Mouse (Mus musculus): Measurements from ENCODE around the gene Hcfc1.

Hcfc1 gene

DNA sequence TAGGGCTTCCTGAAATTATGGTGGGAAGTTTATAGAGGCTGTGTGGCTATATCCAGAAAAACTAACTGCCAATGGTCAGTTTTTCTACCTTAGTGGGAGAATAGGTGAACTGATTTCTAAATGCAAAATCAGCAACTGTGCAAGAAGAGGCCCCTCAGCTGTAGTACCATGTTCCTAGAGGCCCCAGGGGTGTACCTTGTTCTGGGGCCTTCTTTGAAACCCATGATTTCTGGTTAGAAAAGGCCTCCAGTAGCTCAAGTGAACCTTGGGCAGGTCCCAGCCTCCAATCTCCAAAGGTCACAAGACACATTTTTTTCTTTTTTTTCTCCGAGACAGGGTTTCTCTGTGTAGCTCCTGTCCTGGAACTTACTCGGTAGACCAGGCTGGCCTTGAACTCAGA lies 23.9 kb downstream of the Hcfc1 start:
- no peak for DNase-seq (ENCODE audit: low spot score in 2 of 2)

DNA sequence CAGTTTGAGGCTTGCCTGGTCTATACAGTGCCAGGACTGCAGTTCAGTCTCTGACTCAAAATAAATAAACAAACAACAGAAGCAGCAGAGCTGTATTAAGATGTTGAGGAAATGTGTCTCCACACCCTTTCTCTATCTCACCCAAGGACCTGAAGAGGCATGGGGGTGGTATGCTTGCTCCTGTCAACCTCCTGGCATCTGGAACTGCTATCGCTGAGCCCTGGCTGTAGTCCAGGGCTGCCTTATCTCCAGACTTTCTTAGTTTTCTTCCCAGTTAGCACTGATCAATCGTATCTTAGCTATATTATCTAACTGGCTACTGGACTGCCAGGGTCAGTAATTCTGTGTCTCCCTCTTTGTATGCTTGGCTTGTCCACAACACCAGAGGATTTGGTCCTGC lies 24.3 kb downstream of the Hcfc1 start:
- no peak for DNase-seq (ENCODE audit: low spot score in 2 of 2)

DNA sequence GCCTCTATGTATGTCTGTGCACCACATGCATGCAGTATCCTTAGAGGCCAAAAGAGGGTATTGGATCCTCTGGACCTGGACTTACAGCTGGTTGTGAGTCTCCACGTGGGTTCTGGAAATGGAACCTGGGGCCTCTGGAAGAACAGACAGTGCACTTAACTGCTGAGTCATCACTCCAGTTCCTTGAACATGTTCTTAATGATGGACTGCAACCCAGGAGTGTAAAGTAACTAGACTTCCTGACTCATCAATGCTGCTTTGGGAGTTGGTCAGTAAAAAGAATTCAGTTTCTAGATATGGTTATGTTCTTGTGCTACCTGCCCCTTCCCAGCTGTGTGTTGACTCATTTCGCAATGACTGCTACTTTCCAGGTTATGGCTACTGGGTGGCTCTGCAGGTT lies 34.3 kb downstream of the Hcfc1 start:
- no peak for DNase-seq (ENCODE audit: low spot score in 2 of 2)

DNA sequence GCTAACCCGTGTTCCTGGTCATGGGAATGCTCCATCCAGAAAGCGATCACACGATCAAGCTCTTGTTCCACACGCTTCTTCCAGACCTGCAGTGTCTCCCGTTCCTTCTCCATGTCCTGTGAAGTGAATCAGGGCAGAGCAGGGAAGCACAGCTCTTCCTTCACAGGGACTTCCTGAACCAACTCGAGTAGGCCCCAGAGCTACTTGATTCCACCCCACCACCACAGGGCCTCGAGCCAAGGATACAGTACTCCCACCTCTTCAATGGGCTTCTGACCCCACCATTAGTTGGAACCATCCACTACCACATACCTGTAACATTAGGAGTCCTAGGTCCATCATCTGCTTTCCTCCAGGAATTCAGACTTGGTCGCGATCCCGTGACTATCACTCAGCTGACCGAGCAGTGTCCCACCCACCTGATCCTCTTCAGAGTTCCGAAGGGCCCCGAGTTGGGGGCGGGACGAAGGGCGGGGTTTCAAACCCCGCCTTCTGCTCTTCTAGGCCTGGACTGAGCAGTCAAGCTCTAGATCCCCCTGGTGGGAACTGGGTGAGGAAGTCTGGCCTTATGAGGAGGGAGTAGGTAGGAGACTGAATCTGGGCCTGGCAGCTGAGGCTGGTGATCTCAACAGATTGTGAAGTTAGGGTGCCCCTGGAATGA lies 35.6 kb downstream of the Hcfc1 start, which contains the start of gene Renbp:
Gene Renbp, minus strand, starts transcription at position 449 of the 661 bp plus-strand sequence.
- DNase-seq (ENCODE audit: low spot score in 2 of 2): peak; percentile 68 to 77

DNA sequence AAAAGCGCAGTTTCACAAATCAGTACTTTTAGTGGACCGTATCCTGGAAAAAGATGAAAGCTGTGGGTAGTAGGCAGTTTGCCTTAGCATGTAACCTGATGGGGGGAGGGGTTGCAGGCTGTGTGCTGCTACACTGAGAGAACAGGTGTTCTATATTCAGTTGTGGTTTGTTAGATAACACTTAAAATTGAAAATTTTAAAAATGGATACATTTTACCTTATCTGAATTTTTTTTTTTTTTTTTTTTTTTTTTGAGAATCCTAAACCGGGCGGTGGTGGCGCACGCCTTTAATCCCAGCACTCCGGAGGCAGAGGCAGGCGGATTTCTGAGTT lies 43.6 kb downstream of the Hcfc1 start:
- DNase-seq (ENCODE audit: low spot score in 2 of 2): no peak

DNA sequence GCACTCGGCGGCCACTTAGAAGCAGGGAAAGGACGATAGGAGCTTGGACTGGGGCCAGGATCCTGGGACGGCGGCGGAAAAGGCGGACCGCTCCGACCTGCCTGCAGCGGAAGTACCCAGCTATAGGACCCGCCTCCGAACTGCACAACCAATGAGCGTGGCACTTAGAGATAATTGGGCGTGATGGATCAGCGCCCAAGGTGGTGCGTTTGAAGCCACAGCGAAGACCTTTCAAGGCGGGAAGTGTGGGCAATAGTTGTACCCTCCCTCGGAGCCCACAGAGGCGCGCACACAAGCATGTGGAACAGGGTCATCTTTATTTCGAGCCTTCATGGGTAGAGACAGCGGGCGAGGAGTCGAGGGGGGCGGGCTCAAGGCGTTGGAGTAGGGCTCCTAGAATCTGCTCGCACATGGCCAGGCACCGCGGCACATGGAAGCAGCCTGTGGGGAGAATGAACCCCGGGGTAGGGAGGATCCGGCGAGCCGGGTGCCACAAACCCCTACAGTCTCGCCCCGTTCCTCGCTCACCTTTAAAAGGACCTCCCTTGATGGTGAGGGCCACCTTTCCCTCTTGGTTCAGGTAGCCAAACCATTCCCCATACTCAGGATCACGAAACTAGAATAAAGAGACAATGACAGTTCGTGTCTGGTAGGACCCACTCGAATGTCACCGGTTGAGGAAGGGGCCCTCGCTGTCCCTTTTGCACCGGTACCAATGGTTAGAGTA lies 44.2 kb downstream of the Hcfc1 start, which contains the start of the genes Arhgap4 and Naa10:
Gene Arhgap4, minus strand, starts transcription at position 48 of the 727 bp plus-strand sequence.
Gene Naa10, minus strand, starts transcription at position 122 of the 727 bp plus-strand sequence.
- peak; percentile 86 to 89 for DNase-seq (ENCODE audit: low spot score in 2 of 2)

DNA sequence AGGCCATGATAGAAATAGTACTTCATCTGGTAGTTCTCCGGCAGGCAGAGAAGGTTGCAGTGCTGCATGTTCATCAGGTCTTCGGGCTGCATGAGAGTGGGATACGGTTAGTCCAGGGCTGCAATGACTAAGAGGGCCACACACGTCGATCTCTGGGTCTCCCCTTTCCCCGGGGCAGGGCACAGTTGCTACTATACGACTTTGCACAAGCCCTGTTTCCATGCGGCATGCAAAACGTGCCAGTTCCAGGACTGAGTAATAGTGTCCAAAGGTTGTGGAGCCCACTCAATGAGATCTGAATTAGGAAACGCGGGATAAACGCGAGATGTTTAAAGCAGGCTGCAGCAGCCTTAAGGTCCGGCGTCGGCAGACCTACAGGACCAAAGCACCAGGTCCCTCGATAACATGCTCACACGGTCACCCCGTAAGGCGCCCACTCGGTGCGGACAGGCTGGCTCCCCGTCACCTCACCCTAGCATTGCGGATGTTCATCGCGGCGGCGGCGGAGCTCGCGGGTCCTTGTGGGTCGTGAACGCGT lies 44.8 kb downstream of the Hcfc1 start:
- no peak for DNase-seq (ENCODE audit: low spot score in 2 of 2)

DNA sequence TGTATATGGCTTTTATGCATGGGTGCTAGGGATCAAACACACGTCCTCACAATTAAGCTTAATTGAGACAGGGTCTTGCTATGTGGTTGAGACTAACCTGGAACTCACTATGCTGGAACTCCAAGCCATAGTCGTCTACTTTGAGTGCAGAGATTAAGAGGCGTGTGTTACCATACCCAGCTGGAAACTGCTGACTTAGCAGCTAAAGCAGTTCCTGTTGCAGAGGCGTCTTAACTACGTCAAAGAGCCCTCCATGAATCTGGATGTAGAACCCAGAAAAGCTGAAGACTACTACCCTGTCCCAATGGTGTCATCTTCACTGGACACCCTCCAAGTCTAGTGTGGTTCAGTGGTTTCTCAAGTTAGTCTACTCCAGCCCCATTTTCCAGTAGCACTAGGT lies 47.5 kb downstream of the Hcfc1 start:
- no peak for DNase-seq (ENCODE audit: low spot score in 2 of 2)

DNA sequence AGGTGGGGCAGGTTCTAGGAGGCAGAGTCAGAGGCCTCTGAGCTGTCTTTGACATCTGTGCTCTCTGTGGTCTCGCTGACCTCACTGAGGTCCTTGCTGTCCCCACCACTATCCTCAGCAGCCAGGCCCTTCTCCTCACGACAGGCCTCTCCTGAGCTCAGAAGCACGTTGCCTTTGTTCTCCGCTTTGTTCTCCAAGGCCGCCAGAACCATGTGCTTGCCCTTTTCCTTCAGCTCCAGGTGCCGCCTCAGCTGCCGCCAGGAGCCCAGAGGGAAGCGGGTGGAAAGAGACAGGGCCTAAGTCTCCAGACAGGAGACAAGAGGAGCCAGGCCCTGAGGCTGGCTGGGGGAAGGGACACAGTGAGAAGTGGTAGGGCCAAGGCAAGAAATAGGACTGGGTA lies 49.2 kb downstream of the Hcfc1 start:
- no peak for DNase-seq (ENCODE audit: low spot score in 2 of 2)

DNA sequence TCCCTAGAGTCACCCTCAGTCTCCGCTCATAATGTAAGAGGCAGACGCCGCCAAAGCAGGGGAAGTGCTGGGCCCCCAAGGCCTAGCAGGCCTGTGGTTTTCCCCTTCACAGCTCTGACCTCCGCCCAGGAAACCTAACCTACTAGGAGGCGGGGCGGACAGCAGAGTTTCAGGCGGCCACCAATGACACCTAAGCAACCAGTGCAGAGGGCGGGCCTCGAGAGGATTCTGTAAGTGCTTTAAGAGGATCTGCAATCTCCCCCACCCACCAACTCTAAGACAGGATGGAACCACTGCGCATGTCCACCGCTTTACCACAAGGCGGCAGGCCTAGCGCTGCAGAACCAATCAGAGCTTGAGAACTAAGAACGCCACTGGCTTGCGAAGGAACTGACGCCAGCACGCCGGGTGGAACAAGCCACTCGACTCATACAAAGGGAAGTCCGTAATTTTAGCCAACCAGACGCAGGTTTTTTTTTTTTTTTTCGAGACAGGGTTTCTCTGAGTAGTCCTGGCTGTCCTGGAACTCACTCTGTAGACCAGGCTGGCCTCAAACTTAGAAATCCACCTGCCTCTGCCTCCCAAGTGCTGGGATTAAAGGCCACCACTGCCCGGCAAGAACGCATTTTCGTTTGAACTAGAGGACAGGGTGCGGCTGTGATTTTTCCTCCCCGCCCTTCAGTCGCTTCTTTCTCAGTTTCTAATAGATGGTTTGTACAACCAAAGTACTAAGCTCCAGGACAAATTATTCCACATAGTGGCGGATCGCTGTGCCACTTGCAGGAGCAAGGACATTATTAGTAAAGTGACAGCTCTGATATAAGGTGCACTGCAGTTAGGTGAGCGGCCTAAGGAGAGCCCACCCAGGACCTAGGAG lies 51.1 kb downstream of the Hcfc1 start:
- peak; percentile 89 to 97 for DNase-seq (ENCODE audit: low spot score in 2 of 2)

DNA sequence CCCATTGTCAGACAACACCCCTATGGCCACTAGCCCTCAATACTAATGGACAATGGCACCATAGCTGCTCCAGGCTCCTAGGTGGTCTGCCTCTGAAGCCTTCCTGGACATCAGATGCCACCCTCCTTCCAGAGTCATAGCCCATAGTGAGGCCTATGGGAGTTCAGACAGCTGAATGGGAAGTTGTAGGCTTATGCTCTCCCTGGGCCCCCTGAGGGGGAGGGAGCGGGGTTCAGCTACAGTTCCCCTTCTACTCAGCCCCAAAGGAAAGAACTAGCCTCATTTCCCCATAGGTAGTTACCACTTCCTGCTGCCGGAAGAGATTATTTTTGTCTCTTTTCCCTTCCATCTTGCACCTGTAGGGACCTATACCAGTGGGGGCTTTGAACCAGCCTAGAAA lies 54.6 kb downstream of the Hcfc1 start:
- peak in 1 of 2 experiments; percentile 12 for DNase-seq (ENCODE audit: low spot score in 2 of 2)

DNA sequence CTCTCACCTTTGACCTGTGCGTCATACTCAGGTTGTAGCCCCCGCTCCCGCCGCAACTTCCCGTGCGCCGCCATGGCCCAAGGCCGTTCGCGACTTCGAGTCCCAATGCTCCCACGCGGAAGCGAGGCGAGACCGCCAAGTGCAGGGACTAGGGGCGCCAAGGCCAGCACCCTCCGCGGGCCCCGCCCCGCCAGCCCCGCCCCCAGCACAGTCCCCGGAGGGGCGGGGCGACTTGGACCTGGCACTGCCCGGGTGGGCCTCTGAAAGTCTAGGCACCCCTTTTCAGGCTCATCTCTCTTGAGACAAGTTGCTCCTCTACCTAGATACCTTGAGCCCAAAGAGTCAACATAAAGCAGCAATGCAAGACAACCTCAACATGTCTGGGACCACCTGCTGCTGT lies 55.0 kb downstream of the Hcfc1 start:
- DNase-seq (ENCODE audit: low spot score in 2 of 2): no peak

DNA sequence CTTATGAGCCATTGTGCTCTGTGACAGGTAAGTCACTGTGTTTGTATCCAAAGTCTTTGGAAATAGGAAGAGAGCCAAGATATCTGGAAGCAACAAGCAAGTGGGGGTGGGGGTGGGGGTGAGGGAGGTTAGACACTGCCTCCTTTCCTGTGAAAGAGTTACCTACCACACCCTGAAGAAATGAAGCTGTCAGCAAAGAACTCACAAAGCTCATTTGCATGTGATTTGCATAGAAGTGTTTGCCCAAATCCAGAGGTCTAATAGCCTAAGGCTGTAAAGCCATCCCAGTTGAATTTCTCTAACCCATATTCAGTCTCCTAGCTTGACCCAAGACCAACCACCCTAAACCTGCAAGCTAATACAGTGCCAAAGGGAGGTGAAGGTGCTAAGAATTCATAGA lies 55.7 kb downstream of the Hcfc1 start:
- DNase-seq (ENCODE audit: low spot score in 2 of 2): no peak

DNA sequence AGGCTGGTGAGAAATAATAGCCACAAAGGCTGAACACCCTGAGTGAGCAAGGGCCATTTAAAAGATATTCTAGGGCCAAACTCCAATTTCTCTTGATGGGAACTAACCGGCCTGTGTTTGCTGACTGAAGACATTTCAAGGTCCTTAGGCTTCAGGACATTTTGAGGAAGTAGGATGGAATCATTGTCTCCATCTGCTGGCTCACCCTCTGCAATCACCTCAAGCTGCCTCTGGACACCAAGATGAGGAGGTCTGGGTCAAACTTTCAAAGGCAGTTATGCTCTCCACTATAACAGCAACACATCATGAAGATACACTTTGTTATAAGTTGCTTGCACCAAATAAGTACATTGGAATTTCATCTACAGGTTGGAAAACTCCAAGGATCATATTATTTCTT lies 56.1 kb downstream of the Hcfc1 start:
- DNase-seq (ENCODE audit: low spot score in 2 of 2): no peak

DNA sequence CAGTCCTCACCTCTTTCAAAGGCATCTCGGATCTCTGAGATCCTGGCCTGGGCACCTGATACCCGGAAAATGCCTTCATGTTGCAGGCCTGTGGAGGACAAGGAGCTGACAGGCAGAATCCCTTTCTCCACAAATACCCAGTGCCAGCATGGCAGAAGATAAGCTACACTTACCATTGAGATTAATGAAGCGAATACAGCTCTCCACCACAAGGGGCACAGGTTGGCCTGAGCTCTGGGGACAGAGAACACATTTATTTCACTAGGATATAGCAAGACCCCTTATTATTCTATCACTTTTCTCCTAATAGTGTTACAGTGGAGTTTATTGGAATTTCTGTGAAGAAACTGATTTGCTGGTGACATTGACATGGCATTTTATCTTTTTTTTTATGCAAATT lies 68.2 kb downstream of the Hcfc1 start:
- DNase-seq (ENCODE audit: low spot score in 2 of 2): no peak

DNA sequence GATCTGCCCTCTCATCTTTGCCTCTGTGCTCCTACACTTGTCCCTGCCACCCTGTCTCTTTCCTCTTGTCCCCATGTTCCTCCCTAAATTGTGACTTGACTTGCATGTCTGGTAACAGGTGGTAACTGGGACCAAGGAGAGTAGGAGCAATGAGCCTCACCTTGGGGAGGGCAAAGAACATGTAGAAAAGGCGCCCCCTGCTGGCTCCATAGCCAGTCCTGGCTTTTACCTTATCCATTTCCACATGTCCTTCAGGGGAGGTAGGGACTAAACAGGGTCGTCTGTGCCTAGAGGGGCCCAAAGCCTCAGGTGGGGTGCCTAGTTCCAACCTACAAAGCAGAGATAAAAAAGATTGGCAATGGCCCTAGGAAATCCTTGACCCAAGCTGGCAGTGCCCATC lies 70.4 kb downstream of the Hcfc1 start, which contains the start of gene L1cam:
Gene L1cam, minus strand, starts transcription at position 387 of the 400 bp plus-strand sequence.
- DNase-seq (ENCODE audit: low spot score in 2 of 2): no peak

DNA sequence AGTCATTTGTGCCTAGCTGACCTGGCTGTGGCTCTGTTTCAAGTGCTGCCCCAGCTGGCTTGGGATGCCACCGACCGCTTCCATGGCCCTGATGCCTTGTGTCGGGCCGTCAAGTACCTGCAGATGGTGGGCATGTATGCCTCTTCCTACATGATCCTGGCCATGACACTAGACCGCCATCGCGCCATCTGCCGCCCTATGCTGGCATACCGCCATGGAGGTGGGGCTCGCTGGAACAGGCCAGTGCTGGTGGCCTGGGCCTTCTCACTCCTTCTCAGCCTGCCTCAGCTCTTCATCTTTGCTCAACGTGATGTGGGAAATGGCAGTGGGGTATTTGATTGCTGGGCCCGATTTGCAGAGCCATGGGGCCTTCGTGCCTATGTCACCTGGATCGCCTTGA lies 73.3 kb downstream of the Hcfc1 start:
- no peak for DNase-seq (ENCODE audit: low spot score in 2 of 2)
